Mouse (Mus musculus): ENCODE data around the gene Thap3. TPM values are rescaled to one million over a fixed set of nuclear protein-coding genes. Genes with fewer than 3 reads are reported as not detected.
A peak's percentile ranks its signal among the peaks of the same experiment; 100 is the strongest.

Gene Thap3
- polyA plus RNA-seq, 1 experiment from 2014 or later = 34.9 TPM

- Histone ChIP-seq H3K36me3 (replicated peaks) (peaks cover 2% of the 10 kb centered on the region), H3K9me3 (no peaks in the 10 kb centered on the region), H3K4me3 (0 out of 2 replicates have a peak overlapping the region, but pooled peaks have one; percentile 89), H3K27me3 (ENCODE audit: poor library complexity, severe bottlenecking) (peaks cover 33% of the 10 kb centered on the region), H3K27ac (no peak overlapping the region), H3K4me1 (peaks cover 58% of the 10 kb centered on the region)
- DNase-seq (ENCODE audit: extremely low spot score, low spot score) = no peak
- WGBS = 12% methylated on average over 3 of the region's 3 CpGs
These were observed 18.0 kb upstream of the Thap3 start for GRCm38 (mm10) chr4:152006812-152007211.

GRCm38 (mm10) chr4:152006137-152006536, 17.3 kb upstream of the Thap3 start:
- Histone ChIP-seq H3K9me3 (no peaks in the 10 kb centered on the region), H3K27me3 (ENCODE audit: poor library complexity, severe bottlenecking) (peaks cover 32% of the 10 kb centered on the region), H3K4me1 (peaks cover 51% of the 10 kb centered on the region), H3K27ac (no peak overlapping the region), H3K36me3 (replicated peaks) (no peaks in the 10 kb centered on the region), H3K4me3 (no peak overlapping the region)
- 71% methylated on average over 6 of the region's 6 CpGs for whole genome bisulfite sequencing
- no peak for DNase-seq (ENCODE audit: extremely low spot score, low spot score)

- Histone ChIP-seq H3K27ac (no peak overlapping the region), H3K4me3 (no peak overlapping the region), H3K27me3 (ENCODE audit: poor library complexity, severe bottlenecking) (peaks cover 15% of the 10 kb centered on the region), H3K9me3 (no peaks in the 10 kb centered on the region), H3K36me3 (replicated peaks) (no peaks in the 10 kb centered on the region), H3K4me1 (peaks cover 18% of the 10 kb centered on the region)
- WGBS = 93% methylated on average over 3 of the region's 3 CpGs
- DNase-seq (ENCODE audit: extremely low spot score, low spot score) = no peak
These were observed 13.3 kb upstream of the Thap3 start for GRCm38 (mm10) chr4:152002063-152002462.

GRCm38 (mm10) chr4:152001335-152001734, 12.5 kb upstream of the Thap3 start:
- WGBS = 70% methylated on average over 4 of the region's 4 CpGs
- Histone ChIP-seq H3K27ac (no peak overlapping the region), H3K9me3 (no peaks in the 10 kb centered on the region), H3K4me1 (peaks cover 16% of the 10 kb centered on the region), H3K4me3 (no peak overlapping the region), H3K36me3 (replicated peaks) (no peaks in the 10 kb centered on the region), H3K27me3 (ENCODE audit: poor library complexity, severe bottlenecking) (peaks cover 8% of the 10 kb centered on the region)
- no peak for DNase-seq (ENCODE audit: extremely low spot score, low spot score)

GRCm38 (mm10) chr4:152000906-152001305, 12.1 kb upstream of the Thap3 start:
- Histone ChIP-seq H3K27me3 (ENCODE audit: poor library complexity, severe bottlenecking) (peaks cover 7% of the 10 kb centered on the region; the same call in 1 of the 2 replicates), H3K27ac (no peak overlapping the region), H3K36me3 (replicated peaks) (no peaks in the 10 kb centered on the region), H3K4me1 (peaks cover 16% of the 10 kb centered on the region), H3K4me3 (no peak overlapping the region), H3K9me3 (no peaks in the 10 kb centered on the region)
- 72% methylated on average over 4 of the region's 4 CpGs for WGBS
- DNase-seq (ENCODE audit: extremely low spot score, low spot score) = no peak

- no peaks in the 10 kb centered on the region for H3K36me3 ChIP-seq (replicated peaks)
- H3K4me3 ChIP-seq = no peak overlapping the region
- no peak for DNase-seq (ENCODE audit: extremely low spot score, low spot score)
- no peak overlapping the region for H3K27ac ChIP-seq
- H3K27me3 ChIP-seq (ENCODE audit: poor library complexity, severe bottlenecking) = peaks cover 7% of the 10 kb centered on the region; the same call in 1 of the 2 replicates
- peaks cover 23% of the 10 kb centered on the region for H3K4me1 ChIP-seq
- WGBS = 63% methylated on average over 3 of the region's 3 CpGs
- H3K9me3 ChIP-seq = no peaks in the 10 kb centered on the region
These were observed 10.7 kb upstream of the Thap3 start for GRCm38 (mm10) chr4:151999481-151999880.

GRCm38 (mm10) chr4:151997701-151998100, 8.9 kb upstream of the Thap3 start:
- Histone ChIP-seq H3K36me3 (replicated peaks) (peaks cover 12% of the 10 kb centered on the region), H3K9me3 (no peaks in the 10 kb centered on the region), H3K27ac (no peak overlapping the region), H3K27me3 (ENCODE audit: poor library complexity, severe bottlenecking) (peaks cover 13% of the 10 kb centered on the region), H3K4me3 (peak overlapping the region; percentile 97), H3K4me1 (peaks cover 38% of the 10 kb centered on the region)
- 80% methylated on average over 3 of the region's 3 CpGs for WGBS
- DNase-seq (ENCODE audit: extremely low spot score, low spot score) = no peak

GRCm38 (mm10) chr4:151996951-151997222, 8.1 kb upstream of the Thap3 start:
- Histone ChIP-seq H3K9me3 (no peaks in the 10 kb centered on the region), H3K4me3 (peak overlapping the region; percentile 97)

GRCm38 (mm10) chr4:151996173-151996950, 7.6 kb upstream of the Thap3 start, which contains the start of gene Phf13:
TSS of gene Phf13 (minus strand) at chr4:151996258.
- DNase-seq (ENCODE audit: extremely low spot score, low spot score) = peak; percentile 100
- WGBS = under 1% methylated on average over 93 of the region's 94 CpGs
- H3K4me1 ChIP-seq = peaks cover 38% of the 10 kb centered on the region
- peaks cover 13% of the 10 kb centered on the region for H3K27me3 ChIP-seq (ENCODE audit: poor library complexity, severe bottlenecking)
- peaks cover 25% of the 10 kb centered on the region for H3K36me3 ChIP-seq (replicated peaks)
- peak within 1 kb of the TSS; percentile 95 for H3K27ac ChIP-seq
- peak within 1 kb of the TSS; percentile 97 for H3K4me3 ChIP-seq
- no peaks in the 10 kb centered on the region for H3K9me3 ChIP-seq

More at GRCm38 (mm10) chr4:151996951-151997222, 8.1 kb upstream of the Thap3 start:
- DNase-seq (ENCODE audit: extremely low spot score, low spot score) = no peak
- Histone ChIP-seq H3K27me3 (ENCODE audit: poor library complexity, severe bottlenecking) (peaks cover 13% of the 10 kb centered on the region), H3K36me3 (replicated peaks) (peaks cover 20% of the 10 kb centered on the region), H3K27ac (peak overlapping the region; percentile 95), H3K4me1 (peaks cover 38% of the 10 kb centered on the region)
- 7% methylated on average over 13 of the region's 13 CpGs for WGBS

GRCm38 (mm10) chr4:151995371-151996172, 6.8 kb upstream of the Thap3 start:
- 2% methylated on average over 92 of the region's 111 CpGs for WGBS
- peaks cover 13% of the 10 kb centered on the region for H3K27me3 ChIP-seq (ENCODE audit: poor library complexity, severe bottlenecking)

GRCm38 (mm10) chr4:151994228-151995171, 5.7 kb upstream of the Thap3 start:
- peaks cover 13% of the 10 kb centered on the region for H3K27me3 ChIP-seq (ENCODE audit: poor library complexity, severe bottlenecking)
- H3K9me3 ChIP-seq = no peaks in the 10 kb centered on the region
- H3K27ac ChIP-seq = peak overlapping the region; percentile 95
- H3K36me3 ChIP-seq (replicated peaks) = peaks cover 44% of the 10 kb centered on the region
- peaks cover 43% of the 10 kb centered on the region for H3K4me1 ChIP-seq
- H3K4me3 ChIP-seq = peak overlapping the region; percentile 97
- DNase-seq (ENCODE audit: extremely low spot score, low spot score) = peak; percentile 53
- under 1% methylated on average over 61 of the region's 61 CpGs for WGBS

More at GRCm38 (mm10) chr4:151995371-151996172, 6.8 kb upstream of the Thap3 start:
- DNase-seq (ENCODE audit: extremely low spot score, low spot score) = no peak
- peaks cover 33% of the 10 kb centered on the region for H3K36me3 ChIP-seq (replicated peaks)
- peak overlapping the region; percentile 95 for H3K27ac ChIP-seq
- H3K4me3 ChIP-seq = peak overlapping the region; percentile 97
- H3K9me3 ChIP-seq = no peaks in the 10 kb centered on the region
- peaks cover 39% of the 10 kb centered on the region for H3K4me1 ChIP-seq

- Histone ChIP-seq H3K4me1 (peaks cover 55% of the 10 kb centered on the region), H3K4me3 (peak overlapping the region; percentile 97; the same call in 1 of the 2 replicates)
- WGBS = 92% methylated on average over 6 of the region's 6 CpGs
These were observed 4.2 kb upstream of the Thap3 start for GRCm38 (mm10) chr4:151993035-151993434.

More at GRCm38 (mm10) chr4:151993035-151993434, 4.2 kb upstream of the Thap3 start:
- Histone ChIP-seq H3K9me3 (no peaks in the 10 kb centered on the region), H3K36me3 (replicated peaks) (peaks cover 46% of the 10 kb centered on the region), H3K27me3 (ENCODE audit: poor library complexity, severe bottlenecking) (peaks cover 12% of the 10 kb centered on the region), H3K27ac (no peak overlapping the region)
- DNase-seq (ENCODE audit: extremely low spot score, low spot score) = no peak

Data from forebrain, embryonic 10.5 days (tissue).